Mouse (Mus musculus): ENCODE measurements around the gene B830017H08Rik. TPM values are rescaled to one million over a fixed set of nuclear protein-coding genes. Genes with fewer than 3 reads are reported as not detected.

B830017H08Rik gene
- total RNA-seq, 2 experiments from 2014 or later = 3.5 to 5.0 TPM

Other genes starting within 250 kb of the B830017H08Rik start
- gene Slc7a4, start 249.9 kb upstream of the B830017H08Rik start, total RNA-seq (2021) = 10 to 100 TPM; 71.7 to 76.3 TPM
- 10 to 100 TPM; 51.9 to 58.8 TPM for gene Smpd4, start 213.8 kb upstream of the B830017H08Rik start, total RNA-seq (2021)
- gene Ccdc74a, start 186.7 kb upstream of the B830017H08Rik start, total RNA-seq (2021) = 10 to 100 TPM; 27.5 to 33.9 TPM
- 10 to 100 TPM; 68.9 to 70.1 TPM for gene Med15, start 100.2 kb upstream of the B830017H08Rik start, total RNA-seq (2021)
- gene Klhl22, start 73.5 kb upstream of the B830017H08Rik start, total RNA-seq (2021) = 10 to 100 TPM; 93.6 to 98.8 TPM
- gene Scarf2, start 35.8 kb upstream of the B830017H08Rik start, total RNA-seq (2021) = 1 to 10 TPM; 3.8 to 4.5 TPM
- 10 to 100 TPM; 11.7 to 14.6 TPM for gene Car15, start 5.2 kb downstream of the B830017H08Rik start, total RNA-seq (2021)
- gene Gm20518, start 58.5 kb downstream of the B830017H08Rik start, total RNA-seq (2021) = 1 to 10 TPM; 1.5 to 2.0 TPM
- under 1 TPM; 0.11 to 0.23 TPM for gene Tssk1, start 61.1 kb downstream of the B830017H08Rik start, total RNA-seq (2021)
- gene Dgcr2, start 65.4 kb downstream of the B830017H08Rik start, total RNA-seq (2021) = 100 to 1,000 TPM; 102 to 105 TPM
- gene Tssk2, start 65.5 kb downstream of the B830017H08Rik start, total RNA-seq (2021) = not detected
- gene Ess2, start 78.2 kb downstream of the B830017H08Rik start, total RNA-seq (2021) = 10 to 100 TPM; 29.4 to 29.8 TPM
- not detected for gene Gsc2, start 81.9 kb downstream of the B830017H08Rik start, total RNA-seq (2021)
- gene Slc25a1, start 95.1 kb downstream of the B830017H08Rik start, total RNA-seq (2021) = 10 to 100 TPM; 52.4 to 53.8 TPM
- gene Vpreb2, start 147.3 kb downstream of the B830017H08Rik start, total RNA-seq (2021) = not detected
- 100 to 1,000 TPM; 103 to 111 TPM for gene Dgcr6, start 219.7 kb downstream of the B830017H08Rik start, total RNA-seq (2021)

All from left cerebral cortex, postnatal 14 days (tissue).